Mouse (Mus musculus) small intestine, adult 2 months (tissue): ENCODE measurements at regions not wholly inside any gene's neighbourhood (a gene's known extent, or its start where the extent isn't known, plus 50 kb on each side); places are given as distances from the start of the nearest gene placed in this dataset.

Experiments used
- H3K27ac ChIP-seq: fragments of 200-500 bp; 2 replicates; pipeline ENCODE4 v1.5.1; 2012; ENCODE audit warnings: low read depth, low read length, control low read depth, inconsistent platforms; ENCODE audit not compliant: insufficient read depth
- H3K27me3 ChIP-seq: fragments of 200-500 bp; 2 replicates; pipeline ENCODE4 v1.6.1; 2012; ENCODE audit warnings: mild to moderate bottlenecking, moderate library complexity, low read length, inconsistent platforms; ENCODE audit not compliant: control insufficient read depth, insufficient read depth
- H3K36me3 ChIP-seq: fragments of 200-500 bp; 2 replicates; pipeline ENCODE4 v1.6.1; 2012; ENCODE audit warnings: mild to moderate bottlenecking, low read length, control low read depth, inconsistent platforms; ENCODE audit not compliant: control insufficient read depth, insufficient read depth
- H3K4me1 ChIP-seq: fragments of 200-500 bp; 2 replicates; pipeline ENCODE4 v1.6.1; 2012; ENCODE audit warnings: low read length, inconsistent platforms, mixed read lengths; ENCODE audit not compliant: control insufficient read depth, insufficient read depth, insufficient read length
- H3K4me3 ChIP-seq: fragments of 200-500 bp; 2 replicates; pipeline ENCODE4 v1.5.1; 2012; ENCODE audit warnings: low read depth, mild to moderate bottlenecking, control low read depth, inconsistent platforms, low read length, moderate library complexity
- CTCF ChIP-seq: fragments of 200-500 bp; IDR thresholded peaks from 2 replicates; pipeline ENCODE4 v1.5.1; 2012; ENCODE audit warnings: low read depth, mild to moderate bottlenecking, control low read depth, inconsistent platforms, low read length, moderate library complexity, mixed read lengths; ENCODE audit not compliant: insufficient replicate concordance, insufficient read length; ENCODE audit errors: extremely low read depth
- POLR2A ChIP-seq: fragments of 200-500 bp; IDR thresholded peaks from 2 replicates; pipeline ENCODE4 v1.6.1; 2012; ENCODE audit warnings: low read depth, mild to moderate bottlenecking, control low read depth, inconsistent platforms, low read length, moderate library complexity
- WGBS: fragments of 180-500 bp; shearing (Covaris S2); methylation state at CpG from one replicate; pipeline ENCODE4 v1.1.7; 2018; 5-methylcytosine and 5-hydroxymethylcytosine counted together

- whole genome bisulfite sequencing = 77% methylated on average over 1 of the region's 1 CpGs
- no peak overlapping the region for H3K27ac ChIP-seq
- TF ChIP-seq CTCF = no peak
- no peak for TF ChIP-seq POLR2A
- no peaks in the 10 kb centered on the region for H3K27me3 ChIP-seq
- H3K4me1 ChIP-seq = no peaks in the 10 kb centered on the region
- H3K36me3 ChIP-seq = no peaks in the 10 kb centered on the region
- no peak overlapping the region for H3K4me3 ChIP-seq
These were observed 150.9 kb upstream of the Ppargc1a start for GRCm38 (mm10) chr5:51718451-51718850.

- H3K36me3 ChIP-seq = no peaks in the 10 kb centered on the region
- H3K4me3 ChIP-seq = no peak overlapping the region
- no peak overlapping the region for H3K27ac ChIP-seq
- WGBS = 72% methylated on average over 8 of the region's 8 CpGs
- no peak for TF ChIP-seq POLR2A
- no peak for TF ChIP-seq CTCF
- H3K4me1 ChIP-seq = no peaks in the 10 kb centered on the region
- no peaks in the 10 kb centered on the region for H3K27me3 ChIP-seq
These were observed 144.5 kb upstream of the Ppargc1a start for GRCm38 (mm10) chr5:51711860-51712560.

GRCm38 (mm10) chr5:51710664-51711063, 143.1 kb upstream of the Ppargc1a start:
- Histone ChIP-seq H3K27ac (no peak overlapping the region), H3K36me3 (no peaks in the 10 kb centered on the region), H3K27me3 (no peaks in the 10 kb centered on the region), H3K4me3 (no peak overlapping the region), H3K4me1 (no peaks in the 10 kb centered on the region)
- WGBS = 53% methylated on average over 4 of the region's 4 CpGs
- TF ChIP-seq CTCF = no peak
- no peak for TF ChIP-seq POLR2A

GRCm38 (mm10) chr5:51709447-51709991, 142.0 kb upstream of the Ppargc1a start:
- Histone ChIP-seq H3K27ac (no peak overlapping the region), H3K27me3 (no peaks in the 10 kb centered on the region), H3K4me3 (no peak overlapping the region), H3K4me1 (no peaks in the 10 kb centered on the region), H3K36me3 (no peaks in the 10 kb centered on the region)
- TF ChIP-seq CTCF (no peak), POLR2A (no peak)
- WGBS = 72% methylated on average over 6 of the region's 6 CpGs

GRCm38 (mm10) chr5:51679884-51680283, 112.4 kb upstream of the Ppargc1a start:
- TF ChIP-seq POLR2A (no peak), CTCF (no peak)
- H3K36me3 ChIP-seq = no peaks in the 10 kb centered on the region
- 64% methylated on average over 4 of the region's 4 CpGs for WGBS
- no peak overlapping the region for H3K27ac ChIP-seq
- H3K4me1 ChIP-seq = no peaks in the 10 kb centered on the region
- no peaks in the 10 kb centered on the region for H3K27me3 ChIP-seq
- no peak overlapping the region for H3K4me3 ChIP-seq

- Histone ChIP-seq H3K4me1 (no peaks in the 10 kb centered on the region), H3K27me3 (no peaks in the 10 kb centered on the region), H3K4me3 (no peak overlapping the region), H3K36me3 (no peaks in the 10 kb centered on the region), H3K27ac (no peak overlapping the region)
- WGBS = 81% methylated on average over 5 of the region's 5 CpGs
- TF ChIP-seq CTCF (no peak), POLR2A (no peak)
These were observed 103.7 kb upstream of the Ppargc1a start for GRCm38 (mm10) chr5:51671190-51671589.

GRCm38 (mm10) chr5:51665241-51665640, 97.7 kb upstream of the Ppargc1a start:
- Histone ChIP-seq H3K4me3 (no peak overlapping the region), H3K27me3 (no peaks in the 10 kb centered on the region), H3K27ac (no peak overlapping the region), H3K36me3 (no peaks in the 10 kb centered on the region), H3K4me1 (no peaks in the 10 kb centered on the region)
- no peak for TF ChIP-seq POLR2A
- no peak for TF ChIP-seq CTCF
- WGBS = 74% methylated on average over 6 of the region's 6 CpGs
